Mouse (Mus musculus) limb, embryonic 12.5 days (tissue): ENCODE data around the gene Ankub1. TPM values are rescaled to one million over a fixed set of nuclear protein-coding genes. Genes with fewer than 3 reads are reported as not detected.

ENCODE experiments used
- ATAC-seq: fragments of 200-750 bp; cut with Nextera tagmentation; 2 replicates; pipeline ENCODE4 v1.8.0; 2017; ENCODE audit warnings: low read depth, moderate TSS enrichment; ENCODE audit not compliant: insufficient number of reproducible peaks, insufficient read depth, low FRiP score, low TSS enrichment
- H3K27ac ChIP-seq: fragments of 300-500 bp; sonication (generic); 2 replicates; pipeline ENCODE4 v1.5.1; 2016; ENCODE audit warnings: mild to moderate bottlenecking, moderate library complexity
- H3K27me3 ChIP-seq: fragments of 300-500 bp; sonication (generic); 2 replicates; pipeline ENCODE4 v1.6.1; 2016; ENCODE audit warnings: mild to moderate bottlenecking, moderate library complexity
- H3K36me3 ChIP-seq: fragments of 300-500 bp; sonication (generic); 2 replicates; pipeline ENCODE4 v1.6.1; 2016; ENCODE audit warnings: mild to moderate bottlenecking, moderate library complexity
- H3K4me1 ChIP-seq: fragments of 300-500 bp; sonication (generic); replicated peaks from 2 replicates; pipeline ENCODE4 v1.6.1; 2016
- H3K4me2 ChIP-seq: fragments of 300-500 bp; sonication (generic); 2 replicates; pipeline ENCODE4 v1.6.1; 2016; ENCODE audit warnings: mild to moderate bottlenecking, moderate library complexity
- H3K4me3 ChIP-seq: fragments of 300-500 bp; sonication (generic); replicated peaks from 2 replicates; pipeline ENCODE4 v1.5.1; 2016; ENCODE audit warnings: mild to moderate bottlenecking
- H3K9ac ChIP-seq: fragments of 300-500 bp; sonication (generic); replicated peaks from 2 replicates; pipeline ENCODE4 v1.6.1; 2016; ENCODE audit warnings: mild to moderate bottlenecking, moderate library complexity
- H3K9me3 ChIP-seq: fragments of 300-500 bp; sonication (generic); 2 replicates; pipeline ENCODE4 v1.6.1; 2016; ENCODE audit warnings: mild to moderate bottlenecking, moderate library complexity
- WGBS: fragments of 180-500 bp; shearing (Covaris S2); methylation state at CpG from one replicate; pipeline ENCODE4 v1.1.7; 2016; 5-methylcytosine and 5-hydroxymethylcytosine counted together
- microRNA-seq: library from miRNA; unstranded; fragments of <30 nt; microRNA quantifications from one replicate; pipeline ENCODE4, GENCODE M21; 2017
- polyA plus RNA-seq: library from polyadenylated mRNA; unstranded; fragments of >200 nt; fragmentation: Nextera tagmentation; extraction: Ambion mirVana; gene quantifications from 2 replicates; pipeline ENCODE4 v1.2.1, GENCODE M21; 2016

Ankub1 gene
- polyA plus RNA-seq, 1 experiment from 2014 or later, result not detected

- no peaks in the 10 kb centered on the region for H3K4me1 ChIP-seq
- H3K9ac ChIP-seq, result no peak overlapping the region
- H3K27ac ChIP-seq, result no peak overlapping the region
- no peak overlapping the region for H3K4me2 ChIP-seq
- no peak for ATAC-seq
- H3K4me3 ChIP-seq, result no peak overlapping the region
- H3K27me3 ChIP-seq, result no peaks in the 10 kb centered on the region
- H3K9me3 ChIP-seq, result no peaks in the 10 kb centered on the region
- H3K36me3 ChIP-seq, result no peaks in the 10 kb centered on the region
- WGBS, result 74% methylated on average over 6 of the region's 6 CpGs
Measured at GRCm38 (mm10) chr3:57637596-57637995, 55.0 kb downstream of the Ankub1 start.

- no peak overlapping the region for H3K27ac ChIP-seq
- H3K4me2 ChIP-seq, result no peak overlapping the region
- no peaks in the 10 kb centered on the region for H3K9me3 ChIP-seq
- no peaks in the 10 kb centered on the region for H3K4me1 ChIP-seq
- no peaks in the 10 kb centered on the region for H3K27me3 ChIP-seq
- WGBS, result 71% methylated on average over 3 of the region's 3 CpGs
- no peak overlapping the region for H3K4me3 ChIP-seq
- H3K36me3 ChIP-seq, result no peaks in the 10 kb centered on the region
- no peak for ATAC-seq
- H3K9ac ChIP-seq, result no peak overlapping the region
Measured at GRCm38 (mm10) chr3:57634763-57635487, 57.7 kb downstream of the Ankub1 start.

DNA sequence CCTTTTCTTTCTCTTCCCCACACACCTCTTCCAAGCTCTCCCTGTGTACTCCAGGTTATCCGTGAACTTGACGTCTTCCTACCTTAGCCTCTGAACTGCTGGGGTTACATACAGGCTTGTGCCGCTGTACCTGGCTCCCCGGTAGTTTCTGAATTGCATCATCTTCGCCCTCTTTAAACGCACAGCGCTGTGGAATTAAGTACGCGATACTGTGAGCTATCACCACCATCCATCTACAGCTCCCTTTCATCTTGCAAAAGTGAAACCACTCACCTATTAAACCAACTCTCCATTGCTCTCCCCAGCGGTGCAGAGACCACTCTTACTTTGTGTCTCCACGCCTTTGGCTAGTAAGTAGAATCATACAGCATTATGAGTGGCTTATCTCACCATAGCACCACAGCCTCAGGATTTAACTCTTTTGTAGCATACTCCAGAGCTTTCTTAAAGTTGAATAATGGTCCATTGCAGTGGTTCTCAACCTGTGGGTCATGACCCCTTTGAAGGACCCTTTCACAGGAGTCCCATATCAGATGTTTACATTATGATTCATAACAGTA, 65.6 kb downstream of the Ankub1 start:
- WGBS, result 75% methylated on average over 11 of the region's 11 CpGs
- H3K4me3 ChIP-seq, result no peak overlapping the region
- H3K9me3 ChIP-seq, result no peaks in the 10 kb centered on the region
- no peaks in the 10 kb centered on the region for H3K36me3 ChIP-seq
- H3K27ac ChIP-seq, result no peak overlapping the region
- ATAC-seq, result no peak
- 0 out of 2 replicates have a peak, but pooled peaks cover 3% of the 10 kb centered on the region for H3K4me1 ChIP-seq
- no peak overlapping the region for H3K4me2 ChIP-seq
- H3K27me3 ChIP-seq, result no peaks in the 10 kb centered on the region
- no peak overlapping the region for H3K9ac ChIP-seq

- 26% methylated on average over 21 of the region's 21 CpGs for WGBS
- Histone ChIP-seq H3K36me3 (no peaks in the 10 kb centered on the region), H3K27ac (peak overlapping the region; percentile 56), H3K4me2 (peak overlapping the region; percentile 52), H3K9ac (peak overlapping the region; percentile 23; the same call in 1 of the 2 replicates), H3K9me3 (no peaks in the 10 kb centered on the region), H3K4me3 (peak overlapping the region; percentile 27), H3K4me1 (0 out of 2 replicates have a peak, but pooled peaks cover 3% of the 10 kb centered on the region), H3K27me3 (no peaks in the 10 kb centered on the region)
- ATAC-seq, result peak; percentile 59; the same call in 1 of the 2 replicates
Measured at GRCm38 (mm10) chr3:57625275-57625997, 67.2 kb downstream of the Ankub1 start.

DNA sequence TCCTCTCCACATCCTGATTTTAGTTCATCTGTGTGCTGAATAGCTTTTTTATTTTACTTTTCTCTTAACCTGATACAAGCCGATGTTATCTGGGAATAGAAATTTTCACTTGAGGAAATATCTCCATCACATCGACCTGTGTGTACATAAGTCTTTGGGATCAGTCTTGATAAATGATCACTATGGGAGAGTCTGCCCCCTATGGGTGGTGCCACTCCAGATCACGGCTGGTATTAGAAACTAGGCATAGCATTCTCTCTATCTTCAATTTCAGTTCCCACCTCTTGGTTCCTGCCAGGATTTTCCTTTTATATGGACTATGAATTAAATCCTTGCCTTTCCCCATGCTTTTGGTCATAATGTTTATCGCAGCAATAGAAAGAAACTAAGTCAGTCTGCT, 72.9 kb downstream of the Ankub1 start:
- H3K4me1 ChIP-seq, result no peaks in the 10 kb centered on the region
- H3K27ac ChIP-seq, result no peak overlapping the region
- ATAC-seq, result no peak
- WGBS, result 76% methylated on average over 4 of the region's 4 CpGs
- H3K4me3 ChIP-seq, result no peak overlapping the region
- no peaks in the 10 kb centered on the region for H3K36me3 ChIP-seq
- no peak overlapping the region for H3K9ac ChIP-seq
- H3K27me3 ChIP-seq, result no peaks in the 10 kb centered on the region
- no peaks in the 10 kb centered on the region for H3K9me3 ChIP-seq
- H3K4me2 ChIP-seq, result no peak overlapping the region

DNA sequence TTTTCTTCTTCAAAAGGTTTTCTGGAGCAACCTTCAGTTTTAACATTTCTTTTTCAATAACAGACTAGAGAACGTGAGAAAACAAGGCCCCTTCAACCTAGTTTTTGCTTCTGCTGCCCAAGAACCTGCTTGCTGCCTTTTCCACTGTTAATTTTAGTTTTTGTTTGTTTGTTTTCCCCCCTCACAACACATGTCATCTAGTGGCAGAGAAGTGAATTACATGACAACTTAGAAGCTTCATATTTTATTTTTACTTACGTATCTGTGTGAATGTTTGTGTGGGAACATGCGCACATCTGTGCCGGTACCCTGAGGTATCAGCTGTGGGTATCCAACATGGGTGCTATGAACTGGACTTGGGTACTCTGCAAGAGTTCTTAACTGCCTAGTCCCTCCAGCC, 76.9 kb downstream of the Ankub1 start:
- Histone ChIP-seq H3K4me1 (no peaks in the 10 kb centered on the region), H3K9ac (no peak overlapping the region), H3K9me3 (no peaks in the 10 kb centered on the region), H3K27ac (no peak overlapping the region), H3K4me3 (no peak overlapping the region), H3K27me3 (no peaks in the 10 kb centered on the region), H3K4me2 (no peak overlapping the region), H3K36me3 (no peaks in the 10 kb centered on the region)
- 90% methylated on average over 4 of the region's 4 CpGs for whole genome bisulfite sequencing
- ATAC-seq, result no peak

DNA sequence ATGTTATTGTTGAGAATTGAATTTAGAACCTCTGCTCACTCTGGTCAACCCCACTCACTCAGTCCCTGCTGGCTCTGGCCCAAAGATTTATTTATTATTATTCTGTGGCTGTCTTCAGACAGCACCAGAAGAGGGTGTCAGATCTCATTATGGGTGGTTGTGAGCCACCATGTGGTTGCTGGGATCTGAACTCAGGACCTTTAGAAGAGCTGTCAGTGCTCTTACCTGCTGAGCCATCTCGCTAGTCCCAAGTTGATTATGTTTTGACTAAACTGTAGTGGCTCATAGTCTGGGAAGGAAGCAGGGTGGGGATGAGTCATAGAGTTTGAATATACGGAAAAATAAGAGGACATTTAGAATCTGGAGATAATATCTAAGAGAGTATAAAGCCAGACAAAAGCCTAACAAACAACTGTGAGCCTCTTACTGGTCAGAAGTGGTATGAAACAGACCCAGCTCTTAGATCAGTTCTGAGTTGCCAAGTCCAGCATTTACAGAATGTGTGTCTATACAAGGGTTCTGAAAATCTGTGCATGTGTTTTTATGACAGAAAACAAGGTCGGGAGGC, 80.1 kb downstream of the Ankub1 start:
- WGBS, result 82% methylated on average over 3 of the region's 3 CpGs
- H3K4me2 ChIP-seq, result no peak overlapping the region
- H3K4me3 ChIP-seq, result no peak overlapping the region
- ATAC-seq, result no peak
- no peaks in the 10 kb centered on the region for H3K27me3 ChIP-seq
- no peaks in the 10 kb centered on the region for H3K36me3 ChIP-seq
- no peak overlapping the region for H3K27ac ChIP-seq
- no peaks in the 10 kb centered on the region for H3K4me1 ChIP-seq
- no peaks in the 10 kb centered on the region for H3K9me3 ChIP-seq
- H3K9ac ChIP-seq, result no peak overlapping the region

DNA sequence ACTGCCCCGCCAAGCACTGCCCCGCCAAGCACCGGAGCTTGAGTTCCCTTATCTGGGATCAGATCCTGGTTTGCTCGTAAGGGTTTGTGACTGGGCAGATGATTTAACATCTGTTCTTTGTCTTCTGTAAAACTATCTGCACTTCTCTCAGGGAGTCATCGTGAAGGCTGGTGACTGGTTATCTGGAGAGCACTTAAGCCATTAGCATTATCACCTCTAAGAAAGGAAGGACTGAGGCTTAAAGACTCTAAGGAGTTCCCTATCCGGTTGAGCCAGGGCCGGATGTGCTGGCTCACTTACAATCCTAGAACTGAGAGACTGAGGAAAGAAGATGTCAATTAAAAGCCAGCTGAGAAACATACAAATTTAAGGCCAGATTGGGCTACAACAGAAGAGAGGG, 80.8 kb downstream of the Ankub1 start:
- no peaks in the 10 kb centered on the region for H3K4me1 ChIP-seq
- H3K27ac ChIP-seq, result no peak overlapping the region
- no peaks in the 10 kb centered on the region for H3K9me3 ChIP-seq
- 49% methylated on average over 7 of the region's 7 CpGs for WGBS
- ATAC-seq, result no peak
- H3K4me2 ChIP-seq, result no peak overlapping the region
- H3K9ac ChIP-seq, result no peak overlapping the region
- no peak overlapping the region for H3K4me3 ChIP-seq
- no peaks in the 10 kb centered on the region for H3K36me3 ChIP-seq
- H3K27me3 ChIP-seq, result no peaks in the 10 kb centered on the region

Small RNA genes lying within 50 kb of the gene (microRNA-seq; reads per million reads assigned to microRNA genes)
- not detected for gene Mir6377

Other genes starting within 250 kb of the Ankub1 start
- 13.8 and 14.0 TPM in 2 replicates for gene Wwtr1, start 116.9 kb downstream of the Ankub1 start, polyA plus RNA-seq
- 80.9 and 87.3 TPM in 2 replicates for gene Commd2, start 41.1 kb downstream of the Ankub1 start, polyA plus RNA-seq
- 48.5 and 53.0 TPM in 2 replicates for gene Rnf13, start 43.3 kb upstream of the Ankub1 start, polyA plus RNA-seq
- gene Pfn2, start 155.3 kb upstream of the Ankub1 start, polyA plus RNA-seq, result 139 and 142 TPM in 2 replicates